Mouse (Mus musculus) NIH3T3 (cell line): ENCODE measurements at regions not wholly inside any gene's neighbourhood (a gene's known extent, or its start where the extent isn't known, plus 50 kb on each side); places are given as distances from the start of the nearest gene placed in this dataset.
"Not testable (repeated sequence)": the region's sequence is repeated elsewhere in the genome, so short reads cannot be mapped to it uniquely, and the experiment has no call there.

ENCODE experiments used
- DNase-seq: peaks from one replicate; pipeline ENCODE4 v3.0.0-alpha.2; 2012; ENCODE audit warnings: low read depth

DNA sequence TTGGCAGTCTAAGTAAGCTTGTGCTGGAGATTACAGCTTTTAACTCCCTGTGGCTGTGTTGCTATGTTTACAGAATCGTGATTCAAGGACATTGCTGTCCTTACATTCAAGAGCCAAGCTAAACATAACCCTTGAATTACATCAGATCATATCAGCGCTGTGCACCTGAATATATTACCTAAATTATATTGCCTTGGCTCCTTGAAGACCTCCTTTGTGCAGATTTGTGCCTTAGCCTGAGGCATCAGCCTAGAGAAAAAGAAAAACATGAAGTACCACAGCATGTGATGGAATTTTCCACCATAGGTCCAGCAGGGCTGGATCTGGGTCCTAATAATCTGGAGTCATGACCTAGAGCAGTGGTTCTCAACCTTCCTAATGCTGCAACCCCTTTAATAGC lies 189.8 kb upstream of the Tsc22d2 start:
- DNase-seq, result no peak

GRCm38 (mm10) chr3:58226447-58227321 lies 187.8 kb upstream of the Tsc22d2 start:
- DNase-seq, result no peak

GRCm38 (mm10) chr3:58227322-58227627 lies 187.2 kb upstream of the Tsc22d2 start:
- DNase-seq, result no peak

DNA sequence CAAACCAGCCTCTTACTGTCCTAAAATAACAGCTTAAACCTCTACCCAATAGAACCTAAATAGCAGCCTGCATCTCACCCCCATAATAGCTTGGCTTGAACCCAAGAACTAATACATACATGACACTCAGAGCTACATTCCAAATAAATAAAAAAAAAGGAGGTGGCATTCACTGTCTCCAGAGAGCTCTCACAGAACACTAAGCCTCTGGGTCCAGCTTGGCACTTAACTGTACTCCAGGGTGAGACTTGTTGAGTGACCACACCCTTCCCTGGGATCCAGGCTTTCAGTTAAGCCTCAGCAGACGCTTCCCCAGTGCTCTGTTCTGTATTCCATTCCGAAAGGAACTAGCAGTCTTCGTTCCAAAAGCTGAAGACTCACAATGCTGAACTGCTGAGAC lies 186.3 kb upstream of the Tsc22d2 start:
- peak; percentile 40 for DNase-seq

GRCm38 (mm10) chr3:58231746-58232145 lies 182.8 kb upstream of the Tsc22d2 start:
- no peak for DNase-seq

DNA sequence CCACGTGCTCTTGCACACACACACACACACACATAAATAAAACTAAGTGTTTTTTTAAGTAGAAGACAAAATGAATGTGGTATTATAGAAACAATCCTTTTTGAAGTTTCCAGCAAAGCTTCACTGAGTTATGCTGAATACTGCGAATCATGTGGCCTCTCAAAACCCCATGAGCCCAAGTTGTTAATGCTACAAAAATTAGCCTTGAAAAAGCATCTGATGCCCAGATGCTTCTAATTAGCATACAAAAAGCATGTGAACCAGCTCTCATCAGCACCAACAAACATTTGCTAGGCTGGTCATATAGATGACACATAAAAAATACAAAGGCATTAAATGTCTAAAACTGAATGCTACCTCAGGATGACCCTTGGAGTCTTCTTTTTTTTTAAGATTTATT lies 181.2 kb upstream of the Tsc22d2 start:
- DNase-seq, result peak; percentile 76

GRCm38 (mm10) chr3:58234846-58235630 lies 179.5 kb upstream of the Tsc22d2 start:
- DNase-seq, result no peak

GRCm38 (mm10) chr3:58238111-58238510 lies 176.4 kb upstream of the Tsc22d2 start:
- peak; percentile 65 for DNase-seq

DNA sequence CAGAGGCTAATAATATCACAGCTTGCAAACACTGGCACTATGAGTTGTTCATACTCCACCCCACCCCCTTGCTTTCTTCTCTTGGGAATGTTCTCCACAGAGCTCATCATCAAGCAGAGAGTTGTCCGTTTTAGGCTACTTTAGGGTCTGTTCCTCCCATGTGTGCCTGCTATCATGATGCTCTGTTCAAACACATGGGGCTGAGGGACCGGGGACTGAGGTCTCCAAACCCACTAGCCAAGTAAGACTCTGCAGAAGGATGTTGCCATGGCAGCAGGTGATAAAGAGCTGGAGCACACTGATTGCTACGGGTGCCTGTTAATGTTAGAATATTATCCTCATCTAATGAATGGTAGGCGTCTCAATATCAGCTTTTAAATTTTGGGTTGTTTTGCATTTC lies 173.7 kb upstream of the Tsc22d2 start:
- no peak for DNase-seq

GRCm38 (mm10) chr3:58245361-58245760 lies 169.2 kb upstream of the Tsc22d2 start:
- DNase-seq, result no peak

GRCm38 (mm10) chr3:58247989-58248388 lies 166.5 kb upstream of the Tsc22d2 start:
- no peak for DNase-seq

GRCm38 (mm10) chr3:58253942-58254341 lies 160.6 kb upstream of the Tsc22d2 start:
- DNase-seq, result peak; percentile 67

DNA sequence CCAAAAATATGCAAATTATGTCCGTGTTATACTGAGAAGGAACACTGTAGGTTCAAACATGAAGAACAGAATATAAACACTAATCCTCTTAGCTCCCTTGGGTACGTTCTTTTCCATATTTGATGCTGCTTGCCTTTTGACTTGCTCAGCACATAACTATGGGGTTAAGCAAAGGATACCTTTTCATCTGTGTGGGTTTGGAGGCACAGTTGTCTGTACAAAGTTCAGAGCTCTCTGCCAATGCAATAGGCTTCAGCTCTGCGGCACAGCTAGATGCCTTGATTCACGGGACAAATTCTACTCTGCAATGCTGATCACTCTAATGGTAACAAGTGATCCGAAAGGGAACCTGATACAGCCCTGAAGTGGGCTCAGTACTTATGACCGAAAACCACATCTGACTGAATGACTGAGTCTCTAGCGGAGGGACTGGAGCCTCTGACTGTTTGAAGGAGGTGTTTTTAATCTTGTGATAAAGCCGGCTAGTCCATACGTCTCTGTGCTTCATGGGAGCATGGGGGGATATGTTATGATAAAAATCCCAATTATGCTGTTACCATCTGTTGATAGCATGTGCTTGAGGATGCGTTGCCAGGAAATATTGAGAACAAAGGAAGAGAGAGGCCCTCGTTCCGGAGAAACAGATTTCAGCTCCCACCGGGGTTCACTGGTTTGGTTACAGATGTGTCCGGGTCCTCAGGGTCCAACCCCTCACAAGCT lies 146.7 kb upstream of the Tsc22d2 start:
- peak; percentile 27 for DNase-seq

DNA sequence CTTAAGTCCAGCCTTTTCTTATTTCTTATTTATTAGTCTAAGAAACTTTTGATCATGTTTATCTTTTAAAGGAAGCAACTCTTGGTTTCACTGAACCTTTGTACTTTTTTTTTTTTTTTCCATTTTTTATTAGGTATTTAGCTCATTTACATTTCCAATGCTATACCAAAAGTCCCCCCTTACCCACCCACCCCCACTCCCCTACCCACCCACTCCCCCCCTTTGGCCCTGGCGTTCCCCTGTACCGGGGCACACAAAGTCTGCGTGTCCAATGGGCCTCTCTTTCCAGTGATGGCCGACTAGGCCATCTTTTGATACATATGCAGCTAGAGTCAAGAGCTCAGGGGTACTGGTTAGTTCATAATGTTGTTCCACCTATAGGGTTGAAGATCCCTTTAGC lies 143.1 kb upstream of the Tsc22d2 start:
- DNase-seq, result not testable (repeated sequence)

DNA sequence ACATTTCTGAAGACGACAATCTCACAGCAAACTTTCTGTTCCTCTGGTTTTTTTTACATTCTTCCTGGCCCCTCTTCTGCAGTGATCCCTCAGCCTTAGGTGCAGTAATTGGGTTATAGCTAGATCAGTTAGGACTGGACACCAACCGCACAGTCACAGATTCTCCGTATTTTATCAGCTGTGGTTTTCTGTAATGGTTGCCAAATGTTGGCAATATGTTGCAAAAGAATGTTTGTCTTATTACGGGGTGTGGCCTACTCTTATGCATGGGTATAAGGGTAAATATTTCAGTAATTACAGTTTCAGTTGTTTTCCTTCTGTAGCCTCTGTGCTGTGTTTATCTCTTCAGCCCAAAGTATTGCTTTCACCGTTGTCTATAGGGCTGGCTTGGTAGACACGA lies 133.2 kb upstream of the Tsc22d2 start:
- DNase-seq, result peak; percentile 62

- DNase-seq, result not testable (repeated sequence)
These were observed 130.1 kb upstream of the Tsc22d2 start for GRCm38 (mm10) chr3:58284371-58284770.

- DNase-seq, result no peak
These were observed 118.7 kb upstream of the Tsc22d2 start for GRCm38 (mm10) chr3:58295810-58296209.

- no peak for DNase-seq
These were observed 114.3 kb upstream of the Tsc22d2 start for GRCm38 (mm10) chr3:58300213-58300612.

GRCm38 (mm10) chr3:58300801-58301485 lies 113.6 kb upstream of the Tsc22d2 start:
- DNase-seq, result peak; percentile 74

- no peak for DNase-seq
These were observed 112.2 kb upstream of the Tsc22d2 start for GRCm38 (mm10) chr3:58302322-58302721.

DNA sequence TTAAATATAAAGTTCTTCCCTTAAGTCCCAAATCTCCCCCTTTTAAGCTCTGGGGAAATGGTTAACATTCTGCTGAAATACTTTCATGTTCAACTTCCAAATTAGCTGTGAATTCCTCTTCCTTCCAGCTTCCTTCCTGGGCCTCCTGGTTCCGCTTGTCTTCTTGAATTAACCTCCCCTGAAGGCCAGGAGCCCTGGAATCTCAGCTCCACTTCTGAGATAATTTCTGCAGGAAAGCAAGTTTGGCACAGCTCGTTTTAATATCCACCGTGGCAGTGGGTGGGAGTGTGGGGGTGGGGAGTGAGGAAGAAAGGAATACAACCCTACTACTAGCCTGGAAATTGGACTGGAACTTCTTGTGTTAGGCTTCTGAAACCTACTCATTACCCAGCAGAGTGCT lies 110.8 kb upstream of the Tsc22d2 start:
- no peak for DNase-seq

DNA sequence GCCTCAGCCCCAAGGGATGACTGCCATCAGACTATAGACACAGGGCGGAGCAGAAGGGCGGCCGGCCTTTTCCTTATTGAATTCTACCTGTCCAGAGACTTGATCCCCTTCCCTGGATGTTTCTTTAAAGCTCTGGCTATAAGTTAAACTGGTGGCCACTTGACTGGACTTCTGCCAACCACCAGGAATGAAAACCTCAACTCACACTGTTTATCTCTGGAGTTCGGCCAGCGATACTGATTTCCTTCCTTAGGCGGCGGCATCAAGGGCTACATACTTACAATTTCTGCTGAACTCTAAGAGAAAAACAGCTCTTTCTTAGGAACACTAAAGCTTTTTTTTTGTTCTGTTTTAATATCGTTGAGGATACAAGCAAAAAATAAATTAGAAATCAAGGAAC lies 104.9 kb upstream of the Tsc22d2 start:
- DNase-seq, result peak; percentile 76
